Mouse (Mus musculus): ENCODE results near the gene Zbtb6. TPM values are rescaled to one million over a fixed set of nuclear protein-coding genes. Genes with fewer than 3 reads are reported as not detected.

The Zbtb6 gene
- 2.8 and 3.8 TPM in 2 replicates for polyA plus RNA-seq (2014; fragmentation: Nextera tagmentation; extraction: Ambion mirVana)

- Histone ChIP-seq H3K36me3 (ENCODE audit: control insufficient read depth, insufficient read depth, low read length) (no peaks in the 10 kb centered on the region), H3K27ac (ENCODE audit: low read depth, low read length) (peak within 1 kb of the TSS; percentile 83), H3K4me3 (ENCODE audit: low read depth, low read length) (peak within 1 kb of the TSS; percentile 68), H3K4me1 (ENCODE audit: control insufficient read depth, insufficient read depth, low read length) (no peaks in the 10 kb centered on the region), H3K9me3 (replicated peaks; ENCODE audit: control insufficient read depth, low read length) (no peaks in the 10 kb centered on the region), H3K9ac (ENCODE audit: low read depth, low read length) (peak within 1 kb of the TSS; percentile 83), H3K4me2 (peak within 1 kb of the TSS; percentile 77), H3K27me3 (ENCODE audit: control insufficient read depth, insufficient read depth, low read length) (no peaks in the 10 kb centered on the region)
- under 1% methylated on average over 51 of the region's 51 CpGs for WGBS (ENCODE audit: insufficient replicate concordance)
- ATAC-seq (replicated peaks; ENCODE audit: insufficient number of reproducible peaks, low FRiP score, low TSS enrichment): peak; percentile 99
Measured at GRCm38 (mm10) chr2:37442611-37443591, at the start of gene Zbtb6, which contains the start of the genes Zbtb26 and Rabgap1. Gene Zbtb6 (minus strand): TSS chr2:37443171. Gene Zbtb26 (minus strand): TSS chr2:37443135. Gene Rabgap1 (plus strand): TSS chr2:37443279.

- Histone ChIP-seq H3K4me2 (no peak overlapping the region), H3K9ac (ENCODE audit: low read depth, low read length) (no peak overlapping the region), H3K27ac (ENCODE audit: low read depth, low read length) (no peak overlapping the region), H3K27me3 (ENCODE audit: control insufficient read depth, insufficient read depth, low read length) (no peaks in the 10 kb centered on the region), H3K36me3 (ENCODE audit: control insufficient read depth, insufficient read depth, low read length) (peaks cover 11% of the 10 kb centered on the region), H3K9me3 (replicated peaks; ENCODE audit: control insufficient read depth, low read length) (no peaks in the 10 kb centered on the region), H3K4me1 (ENCODE audit: control insufficient read depth, insufficient read depth, low read length) (no peaks in the 10 kb centered on the region), H3K4me3 (ENCODE audit: low read depth, low read length) (no peak overlapping the region)
- 92% methylated on average over 2 of the region's 2 CpGs for WGBS (ENCODE audit: insufficient replicate concordance)
- ATAC-seq (replicated peaks; ENCODE audit: insufficient number of reproducible peaks, low FRiP score, low TSS enrichment): no peak
Measured at GRCm38 (mm10) chr2:37488956-37489355, 46.0 kb upstream of the Zbtb6 start.

- Histone ChIP-seq H3K36me3 (ENCODE audit: control insufficient read depth, insufficient read depth, low read length) (peaks cover 5% of the 10 kb centered on the region), H3K9ac (ENCODE audit: low read depth, low read length) (no peak overlapping the region)
- ATAC-seq (replicated peaks; ENCODE audit: insufficient number of reproducible peaks, low FRiP score, low TSS enrichment): no peak
Measured at GRCm38 (mm10) chr2:37486408-37486807, 43.4 kb upstream of the Zbtb6 start.

GRCm38 (mm10) chr2:37485370-37485769 lies 42.4 kb upstream of the Zbtb6 start:
- no peaks in the 10 kb centered on the region for H3K27me3 ChIP-seq (ENCODE audit: control insufficient read depth, insufficient read depth, low read length)
- WGBS (ENCODE audit: insufficient replicate concordance): 78% methylated on average over 1 of the region's 1 CpGs
- no peak for ATAC-seq (replicated peaks; ENCODE audit: insufficient number of reproducible peaks, low FRiP score, low TSS enrichment)
- no peak overlapping the region for H3K27ac ChIP-seq (ENCODE audit: low read depth, low read length)
- H3K4me3 ChIP-seq (ENCODE audit: low read depth, low read length): no peak overlapping the region
- peaks cover 5% of the 10 kb centered on the region for H3K36me3 ChIP-seq (ENCODE audit: control insufficient read depth, insufficient read depth, low read length)
- no peak overlapping the region for H3K4me2 ChIP-seq
- no peaks in the 10 kb centered on the region for H3K9me3 ChIP-seq (replicated peaks; ENCODE audit: control insufficient read depth, low read length)
- no peaks in the 10 kb centered on the region for H3K4me1 ChIP-seq (ENCODE audit: control insufficient read depth, insufficient read depth, low read length)
- H3K9ac ChIP-seq (ENCODE audit: low read depth, low read length): no peak overlapping the region

More at GRCm38 (mm10) chr2:37486408-37486807, 43.4 kb upstream of the Zbtb6 start:
- H3K27ac ChIP-seq (ENCODE audit: low read depth, low read length): no peak overlapping the region
- no peak overlapping the region for H3K4me2 ChIP-seq
- no peak overlapping the region for H3K4me3 ChIP-seq (ENCODE audit: low read depth, low read length)
- no peaks in the 10 kb centered on the region for H3K27me3 ChIP-seq (ENCODE audit: control insufficient read depth, insufficient read depth, low read length)
- no peaks in the 10 kb centered on the region for H3K9me3 ChIP-seq (replicated peaks; ENCODE audit: control insufficient read depth, low read length)
- H3K4me1 ChIP-seq (ENCODE audit: control insufficient read depth, insufficient read depth, low read length): no peaks in the 10 kb centered on the region

- Histone ChIP-seq H3K4me2 (no peak overlapping the region), H3K27me3 (ENCODE audit: control insufficient read depth, insufficient read depth, low read length) (no peaks in the 10 kb centered on the region), H3K4me3 (ENCODE audit: low read depth, low read length) (no peak overlapping the region), H3K9ac (ENCODE audit: low read depth, low read length) (no peak overlapping the region), H3K36me3 (ENCODE audit: control insufficient read depth, insufficient read depth, low read length) (peaks cover 5% of the 10 kb centered on the region), H3K27ac (ENCODE audit: low read depth, low read length) (no peak overlapping the region), H3K9me3 (replicated peaks; ENCODE audit: control insufficient read depth, low read length) (no peaks in the 10 kb centered on the region), H3K4me1 (ENCODE audit: control insufficient read depth, insufficient read depth, low read length) (no peaks in the 10 kb centered on the region)
- ATAC-seq (replicated peaks; ENCODE audit: insufficient number of reproducible peaks, low FRiP score, low TSS enrichment): no peak
- 89% methylated on average over 2 of the region's 2 CpGs for WGBS (ENCODE audit: insufficient replicate concordance)
Measured at GRCm38 (mm10) chr2:37484165-37484564, 41.2 kb upstream of the Zbtb6 start.

- no peak for ATAC-seq (replicated peaks; ENCODE audit: insufficient number of reproducible peaks, low FRiP score, low TSS enrichment)
- H3K9me3 ChIP-seq (replicated peaks; ENCODE audit: control insufficient read depth, low read length): no peaks in the 10 kb centered on the region
- H3K4me1 ChIP-seq (ENCODE audit: control insufficient read depth, insufficient read depth, low read length): no peaks in the 10 kb centered on the region
- peaks cover 16% of the 10 kb centered on the region for H3K36me3 ChIP-seq (ENCODE audit: control insufficient read depth, insufficient read depth, low read length)
- H3K27ac ChIP-seq (ENCODE audit: low read depth, low read length): no peak overlapping the region
- H3K4me2 ChIP-seq: no peak overlapping the region
- 88% methylated on average over 2 of the region's 2 CpGs for WGBS (ENCODE audit: insufficient replicate concordance)
- H3K4me3 ChIP-seq (ENCODE audit: low read depth, low read length): no peak overlapping the region
- no peaks in the 10 kb centered on the region for H3K27me3 ChIP-seq (ENCODE audit: control insufficient read depth, insufficient read depth, low read length)
- no peak overlapping the region for H3K9ac ChIP-seq (ENCODE audit: low read depth, low read length)
Measured at GRCm38 (mm10) chr2:37480039-37480438, 37.1 kb upstream of the Zbtb6 start.

- Histone ChIP-seq H3K9me3 (replicated peaks; ENCODE audit: control insufficient read depth, low read length) (no peaks in the 10 kb centered on the region), H3K4me3 (ENCODE audit: low read depth, low read length) (no peak overlapping the region), H3K4me1 (ENCODE audit: control insufficient read depth, insufficient read depth, low read length) (no peaks in the 10 kb centered on the region), H3K27ac (ENCODE audit: low read depth, low read length) (no peak overlapping the region), H3K36me3 (ENCODE audit: control insufficient read depth, insufficient read depth, low read length) (peaks cover 16% of the 10 kb centered on the region), H3K27me3 (ENCODE audit: control insufficient read depth, insufficient read depth, low read length) (no peaks in the 10 kb centered on the region), H3K4me2 (no peak overlapping the region), H3K9ac (ENCODE audit: low read depth, low read length) (no peak overlapping the region)
- ATAC-seq (replicated peaks; ENCODE audit: insufficient number of reproducible peaks, low FRiP score, low TSS enrichment): no peak
Measured at GRCm38 (mm10) chr2:37479559-37479958, 36.6 kb upstream of the Zbtb6 start.

- Histone ChIP-seq H3K4me3 (ENCODE audit: low read depth, low read length) (no peak overlapping the region), H3K4me2 (no peak overlapping the region), H3K27me3 (ENCODE audit: control insufficient read depth, insufficient read depth, low read length) (no peaks in the 10 kb centered on the region), H3K36me3 (ENCODE audit: control insufficient read depth, insufficient read depth, low read length) (peaks cover 7% of the 10 kb centered on the region), H3K4me1 (ENCODE audit: control insufficient read depth, insufficient read depth, low read length) (no peaks in the 10 kb centered on the region), H3K9ac (ENCODE audit: low read depth, low read length) (no peak overlapping the region), H3K9me3 (replicated peaks; ENCODE audit: control insufficient read depth, low read length) (no peaks in the 10 kb centered on the region), H3K27ac (ENCODE audit: low read depth, low read length) (no peak overlapping the region)
- 89% methylated on average over 4 of the region's 4 CpGs for WGBS (ENCODE audit: insufficient replicate concordance)
- no peak for ATAC-seq (replicated peaks; ENCODE audit: insufficient number of reproducible peaks, low FRiP score, low TSS enrichment)
Measured at GRCm38 (mm10) chr2:37466266-37466665, 23.3 kb upstream of the Zbtb6 start.
